Comparison of ENCODE assay signal across 14 mouse cellular contexts in the genomic region with DNA sequence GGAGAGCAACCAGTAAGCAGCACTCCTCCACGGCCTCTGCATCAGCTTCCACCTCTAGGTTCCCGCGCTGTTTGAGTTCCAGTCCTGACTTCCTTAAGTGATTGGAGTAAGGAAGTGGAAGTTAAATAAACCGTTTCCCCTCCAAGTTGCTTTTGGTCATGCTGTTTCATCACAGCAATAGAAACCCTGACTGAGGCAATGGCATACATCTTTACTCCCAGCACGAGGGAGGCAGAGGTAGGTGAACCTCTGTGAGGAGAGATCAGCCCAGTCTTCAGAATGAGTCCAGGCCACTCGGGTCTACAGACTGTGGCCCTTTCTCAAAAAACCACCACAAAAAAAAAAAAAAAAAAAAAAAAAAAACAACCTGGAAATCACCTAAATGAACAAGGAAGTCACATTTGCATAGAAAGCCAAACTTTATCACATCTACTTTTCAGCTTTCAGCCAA. TPM values are rescaled to one million over a fixed set of nuclear protein-coding genes. Genes with fewer than 3 reads are reported as not detected.
DNase-seq lines count a peak whose midpoint lies in the region; ATAC-seq and TF ChIP-seq lines count a peak whose summit lies in the region.
"Had no signal": no experiment of that assay in that cellular context is flagged by ENCODE, and none has a peak within 500 bp of the region (broad histone marks: within the 10 kb centered on the region; RNA-seq: fewer than 3 reads in every experiment).

No protein-coding gene starts in this region.

- peaks cover 15% of the 10 kb centered on the region for H3K4me1 ChIP-seq in heart, embryonic 10.5 days
- H3K4me1 ChIP-seq in heart, adult 2 months (ENCODE audit: control insufficient read depth, insufficient read depth, low read length), result peaks cover 2% of the 10 kb centered on the region
- H3K4me1 ChIP-seq in lung, postnatal 0 days (ENCODE audit: insufficient read depth, low read depth, low read length), result no peaks in the 10 kb centered on the region; the same call in 1 of the 2 replicates

- no peak for TF ChIP-seq CTCF in heart, adult 2 months (IDR thresholded peaks at IDR 0.05)
- no peak for TF ChIP-seq CTCF in lung, postnatal 0 days (IDR thresholded peaks at IDR 0.05)

- no peaks in the 10 kb centered on the region for H3K27me3 ChIP-seq in heart, embryonic 10.5 days (ENCODE audit: insufficient read depth, poor library complexity, severe bottlenecking)
- H3K27me3 ChIP-seq in heart, adult 2 months (ENCODE audit: control insufficient read depth, insufficient read depth, low read length), result no peaks in the 10 kb centered on the region
- H3K27me3 ChIP-seq in lung, postnatal 0 days (replicated peaks; ENCODE audit: insufficient read depth, low read length), result no peaks in the 10 kb centered on the region
- H3K27me3 ChIP-seq: embryonic facial prominence, embryonic 12.5 days; heart, embryonic 13.5 days; hindbrain, embryonic 15.5 days had no signal

- DNase-seq in heart, embryonic 10.5 days (ENCODE audit: low spot score), result no peak
- no peak for DNase-seq in heart, adult 2 months
- DNase-seq in spleen, postnatal 36 days (ENCODE audit: low spot score in 2 of 2), result peak; percentile 22 to 44
- no peak for DNase-seq in spleen, adult 12 weeks (ENCODE audit: low spot score)
- peak; percentile 58 for DNase-seq in lung, postnatal 0 days (ENCODE audit: low spot score)
- no peak for DNase-seq in gastrocnemius, postnatal 36 days
- no peak for DNase-seq in layer of hippocampus, postnatal 10 days (ENCODE audit: low spot score in 2 of 2)
- no peak for DNase-seq in cerebellum, postnatal 14 days
- DNase-seq: cerebellum, adult 9-10 months; kidney, postnatal 25 days had no signal

- 63% methylated on average over 6 of the region's 6 CpGs for WGBS in heart, embryonic 10.5 days
- WGBS in heart, adult 2 months, result 45% methylated on average over 6 of the region's 6 CpGs
- WGBS in lung, postnatal 0 days, result 26% methylated on average over 6 of the region's 6 CpGs

- no peak for TF ChIP-seq EP300 in heart, adult 2 months (IDR thresholded peaks at IDR 0.05; ENCODE audit: insufficient read depth, low read depth, low read length)
- TF ChIP-seq EP300 in lung, postnatal 0 days (IDR thresholded peaks at IDR 0.05), result no peak

- peaks cover 16% of the 10 kb centered on the region; the same call in 1 of the 2 replicates for H3K36me3 ChIP-seq in heart, embryonic 10.5 days
- H3K36me3 ChIP-seq in heart, adult 2 months (ENCODE audit: control insufficient read depth, insufficient read depth, low read length), result no peaks in the 10 kb centered on the region; the same call in 1 of the 2 replicates
- no peaks in the 10 kb centered on the region for H3K36me3 ChIP-seq in lung, postnatal 0 days (ENCODE audit: insufficient read depth, low read length)
- H3K36me3 ChIP-seq: embryonic facial prominence, embryonic 12.5 days; hindbrain, embryonic 15.5 days had no signal

- ATAC-seq in lung, postnatal 0 days, result peak; percentile 44

- H3K9ac ChIP-seq in heart, adult 2 months (ENCODE audit: low read depth, low read length), result no peak overlapping the region
- H3K9ac ChIP-seq in lung, postnatal 0 days (replicated peaks; ENCODE audit: low read depth), result no peak overlapping the region
- H3K9ac ChIP-seq: embryonic facial prominence, embryonic 12.5 days; heart, embryonic 13.5 days; hindbrain, embryonic 15.5 days had no signal

- no peak overlapping the region for H3K4me3 ChIP-seq in heart, embryonic 10.5 days
- H3K4me3 ChIP-seq in heart, adult 2 months, result no peak overlapping the region
- H3K4me3 ChIP-seq in lung, postnatal 0 days (ENCODE audit: low read depth, low read length), result no peak overlapping the region
- H3K4me3 ChIP-seq: embryonic facial prominence, embryonic 12.5 days; heart, embryonic 13.5 days; hindbrain, embryonic 15.5 days; myocyte had no signal

- no peak for TF ChIP-seq POLR2A in heart, adult 2 months (IDR thresholded peaks at IDR 0.05; ENCODE audit: insufficient read depth, low read depth, low read length)

- intact Hi-C loops in heart, adult 2 months (cut with DNase I), result no loop called here
- intact Hi-C loops in gastrocnemius, postnatal 36 days (cut with DNase I), result no loop called here

- peaks cover 9% of the 10 kb centered on the region for H3K79me2 ChIP-seq in heart, adult 2 months (replicated peaks; ENCODE audit: control insufficient read depth, insufficient read depth, low read length)

- H3K9me3 ChIP-seq in heart, embryonic 10.5 days, result no peaks in the 10 kb centered on the region
- no peaks in the 10 kb centered on the region for H3K9me3 ChIP-seq in lung, postnatal 0 days (ENCODE audit: low read length)
- H3K9me3 ChIP-seq: embryonic facial prominence, embryonic 12.5 days; heart, embryonic 13.5 days; hindbrain, embryonic 15.5 days had no signal

- peak overlapping the region; percentile 42; the same call in 1 of the 2 replicates for H3K27ac ChIP-seq in heart, embryonic 10.5 days
- H3K27ac ChIP-seq in heart, adult 2 months, result no peak overlapping the region
- peak overlapping the region; percentile 14; the same call in 1 of the 2 replicates for H3K27ac ChIP-seq in lung, postnatal 0 days (ENCODE audit: low read length)
- H3K27ac ChIP-seq: embryonic facial prominence, embryonic 12.5 days; heart, embryonic 13.5 days; hindbrain, embryonic 15.5 days had no signal

- H3K4me2 ChIP-seq in lung, postnatal 0 days (replicated peaks; ENCODE audit: low read depth, low read length), result no peak overlapping the region
- H3K4me2 ChIP-seq: embryonic facial prominence, embryonic 12.5 days; heart, embryonic 13.5 days; hindbrain, embryonic 15.5 days had no signal

RNA-seq across cellular contexts. Expression of a gene that starts 7.4 kb away (rescaled TPM):
- 3.2 TPM in 2 replicates for polyA plus RNA-seq in heart, embryonic 10.5 days (2016; fragmentation: Nextera tagmentation; extraction: Ambion mirVana)
- 1 to 10 TPM; 2.3 to 2.4 TPM for total RNA-seq in heart, adult 2 months (2021)
- 0.21 and 0.44 TPM in 2 replicates for polyA plus RNA-seq in heart, adult 2 months (2012; rRNA removed)
- 1.0 and 1.1 TPM in 2 replicates for polyA plus RNA-seq in lung, postnatal 0 days (2015; fragmentation: Nextera tagmentation; extraction: Ambion mirVana)
- 1 to 10 TPM; 1.3 to 2.2 TPM for total RNA-seq in gastrocnemius, postnatal 36 days (2021)
- 1 to 10 TPM; 4.0 to 5.8 TPM for total RNA-seq in layer of hippocampus, postnatal 10 days (2021)

RNA-seq across cellular contexts. Expression of a gene that starts 11.0 kb away (rescaled TPM):
- polyA plus RNA-seq in heart, embryonic 10.5 days (2016; fragmentation: Nextera tagmentation; extraction: Ambion mirVana), result 108 and 118 TPM in 2 replicates
- total RNA-seq in heart, adult 2 months (2021), result 10 to 100 TPM; 47.2 to 47.5 TPM
- 30.0 and 43.3 TPM in 2 replicates for polyA plus RNA-seq in heart, adult 2 months (2012; rRNA removed)
- polyA plus RNA-seq in lung, postnatal 0 days (2015; fragmentation: Nextera tagmentation; extraction: Ambion mirVana), result 67.1 and 77.6 TPM in 2 replicates
- total RNA-seq in gastrocnemius, postnatal 36 days (2021), result 10 to 100 TPM; 48.1 to 50.7 TPM
- total RNA-seq in layer of hippocampus, postnatal 10 days (2021), result 100 to 1,000 TPM; 126 to 129 TPM

RNA-seq across cellular contexts. Expression of a gene that starts 39.0 kb away (rescaled TPM):
- 170 and 220 TPM in 2 replicates for polyA plus RNA-seq in heart, embryonic 10.5 days (2016; fragmentation: Nextera tagmentation; extraction: Ambion mirVana)
- 1 to 10 TPM; 9.2 to 9.3 TPM for total RNA-seq in heart, adult 2 months (2021)
- 3.8 and 7.2 TPM in 2 replicates for polyA plus RNA-seq in heart, adult 2 months (2012; rRNA removed)
- polyA plus RNA-seq in lung, postnatal 0 days (2015; fragmentation: Nextera tagmentation; extraction: Ambion mirVana), result 59.8 and 70.2 TPM in 2 replicates
- total RNA-seq in gastrocnemius, postnatal 36 days (2021), result 10 to 100 TPM in 1 of 2 experiments, 1 to 10 TPM in 1; 7.1 to 11.0 TPM
- 10 to 100 TPM; 19.6 to 22.3 TPM for total RNA-seq in layer of hippocampus, postnatal 10 days (2021)

Comparison
In these comparisons a context has a peak if more than half of its experiments do, and no peak if none do; other contexts are left out.
1. DNase-seq: peak in spleen, postnatal 36 days (2 of 2) and lung, postnatal 0 days (single experiment); none in heart, embryonic 10.5 days (single experiment), heart, adult 2 months (0 of 2), spleen, adult 12 weeks (single experiment), gastrocnemius, postnatal 36 days (0 of 2), layer of hippocampus, postnatal 10 days (0 of 2) and cerebellum, postnatal 14 days (0 of 2).